Mouse (Mus musculus): ENCODE data around the gene Dab1.

- TF ChIP-seq POLR2A (IDR thresholded peaks at IDR 0.05; ENCODE audit: borderline replicate concordance, insufficient read depth, low read length) (no peak), CTCF (IDR thresholded peaks at IDR 0.05; ENCODE audit: borderline replicate concordance, insufficient read depth, low read depth, low read length) (no peak)
Measured at GRCm38 (mm10) chr4:104548287-104548686, 929.1 kb downstream of the Dab1 start.
